Mouse (Mus musculus): Measurements from ENCODE around the gene Mgat5.

DNA sequence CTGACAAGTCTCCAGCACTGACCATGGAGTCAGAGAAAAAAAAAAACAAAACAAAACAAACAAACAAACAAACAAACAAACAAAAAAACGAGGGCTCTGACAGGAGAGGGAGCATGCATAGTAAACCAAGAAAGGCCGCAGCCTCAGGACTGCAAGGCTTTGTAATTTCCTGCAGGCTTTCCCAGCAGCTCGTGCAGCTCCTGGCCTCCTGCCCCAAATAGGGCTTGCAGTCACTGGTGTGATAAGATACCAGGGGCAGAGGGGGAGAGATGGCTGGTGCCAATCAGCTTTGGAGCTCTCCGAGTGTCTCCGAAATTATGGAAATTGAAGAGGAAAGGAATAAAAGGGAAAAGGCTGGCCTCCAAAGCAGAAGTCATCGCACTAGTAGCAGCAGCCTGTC lies 260.5 kb downstream of the Mgat5 start:
- no peak for TF ChIP-seq CTCF (IDR thresholded peaks at IDR 0.05; ENCODE audit: low read depth, low read length)
- TF ChIP-seq GATA1 (IDR thresholded peaks at IDR 0.05; ENCODE audit: borderline replicate concordance, low read length): no peak
- TF ChIP-seq POLR2AphosphoS5 (IDR thresholded peaks at IDR 0.05; ENCODE audit: insufficient replicate concordance, low read depth, low read length): no peak
- TF ChIP-seq TAL1 (conservative IDR thresholded peaks at IDR 0.05; ENCODE audit: low read depth, low read length): no peak
- TF ChIP-seq GATA2 (IDR thresholded peaks at IDR 0.05; ENCODE audit: borderline replicate concordance, low read depth, low read length): no peak

All from G1E (cell line).